Mouse (Mus musculus): ENCODE data around the gene Irgm1. TPM values are rescaled to one million over a fixed set of nuclear protein-coding genes. Genes with fewer than 3 reads are reported as not detected.
"Not testable (repeated sequence)": the region's sequence is repeated elsewhere in the genome, so short reads cannot be mapped to it uniquely, and the experiment has no call there.

Irgm1 gene
- polyA plus RNA-seq (2016; fragmentation: Nextera tagmentation; extraction: Ambion mirVana): 1.2 and 1.8 TPM in 2 replicates

- no peaks in the 10 kb centered on the region for H3K9me3 ChIP-seq
- peaks cover 15% of the 10 kb centered on the region for H3K4me1 ChIP-seq
- H3K27ac ChIP-seq: no peak within 1 kb of the TSS
- peak within 1 kb of the TSS; percentile 41 for H3K4me3 ChIP-seq (replicated peaks)
- peaks cover 25% of the 10 kb centered on the region; the same call in 1 of the 2 replicates for H3K27me3 ChIP-seq
- 2% methylated on average over 18 of the region's 19 CpGs for WGBS
- 0 out of 2 replicates have a peak, but pooled peaks have one; percentile 21 for ATAC-seq (ENCODE audit: low FRiP score)
- H3K9ac ChIP-seq: peak within 1 kb of the TSS; percentile 54
- no peaks in the 10 kb centered on the region for H3K36me3 ChIP-seq (replicated peaks)
- H3K4me2 ChIP-seq: peak within 1 kb of the TSS; percentile 63
These were observed at the start of gene Irgm1 for GRCm38 (mm10) chr11:48871201-48871772. Gene Irgm1 (minus strand): TSS chr11:48871683.

DNA sequence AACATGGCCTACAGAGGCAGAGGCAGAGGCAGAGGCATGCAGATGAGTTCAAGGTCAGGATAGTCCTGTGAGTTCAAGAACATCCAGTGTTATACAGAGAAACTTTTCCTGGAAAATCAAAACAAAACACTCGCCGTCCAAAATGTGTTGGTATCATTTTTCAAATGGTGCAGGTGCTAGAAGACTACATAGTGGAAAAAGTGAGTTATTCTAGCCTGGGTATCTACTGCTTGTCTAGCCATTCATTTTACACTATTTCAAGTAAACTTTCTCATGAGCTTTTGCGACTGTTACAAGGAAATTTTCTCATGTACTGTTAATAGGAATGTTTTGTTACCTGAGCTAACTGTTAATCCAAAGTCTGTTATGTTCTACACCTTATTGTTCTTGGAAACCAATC lies 46.9 kb upstream of the Irgm1 start:
- no peaks in the 10 kb centered on the region for H3K36me3 ChIP-seq (replicated peaks)
- ATAC-seq (ENCODE audit: low FRiP score): no peak
- 83% methylated on average over 3 of the region's 3 CpGs for WGBS

GRCm38 (mm10) chr11:48913611-48914010 lies 42.1 kb upstream of the Irgm1 start:
- Histone ChIP-seq H3K9ac (no peak overlapping the region), H3K27me3 (no peaks in the 10 kb centered on the region), H3K4me3 (replicated peaks) (no peak overlapping the region), H3K36me3 (replicated peaks) (no peaks in the 10 kb centered on the region), H3K4me2 (no peak overlapping the region), H3K27ac (no peak overlapping the region), H3K9me3 (no peaks in the 10 kb centered on the region), H3K4me1 (no peaks in the 10 kb centered on the region)
- no peak for ATAC-seq (ENCODE audit: low FRiP score)
- 93% methylated on average over 1 of the region's 1 CpGs for WGBS

More for the DNA sequence above, 46.9 kb upstream of the Irgm1 start:
- H3K9ac ChIP-seq: no peak overlapping the region
- no peak overlapping the region for H3K4me2 ChIP-seq
- H3K27me3 ChIP-seq: no peaks in the 10 kb centered on the region
- H3K4me1 ChIP-seq: no peaks in the 10 kb centered on the region
- no peaks in the 10 kb centered on the region for H3K9me3 ChIP-seq
- no peak overlapping the region for H3K27ac ChIP-seq
- H3K4me3 ChIP-seq (replicated peaks): no peak overlapping the region

- WGBS: 68% methylated on average over 1 of the region's 1 CpGs
- no peaks in the 10 kb centered on the region for H3K36me3 ChIP-seq (replicated peaks)
- no peak overlapping the region for H3K4me2 ChIP-seq
- no peaks in the 10 kb centered on the region for H3K27me3 ChIP-seq
- no peaks in the 10 kb centered on the region for H3K4me1 ChIP-seq
- H3K4me3 ChIP-seq (replicated peaks): no peak overlapping the region
- no peak overlapping the region for H3K27ac ChIP-seq
- no peak overlapping the region for H3K9ac ChIP-seq
- no peak for ATAC-seq (ENCODE audit: low FRiP score)
- no peaks in the 10 kb centered on the region for H3K9me3 ChIP-seq
These were observed 37.0 kb upstream of the Irgm1 start for GRCm38 (mm10) chr11:48908459-48908858.

GRCm38 (mm10) chr11:48902021-48902420 lies 30.5 kb upstream of the Irgm1 start, which contains the start of gene Gm5431:
Gene Gm5431 (minus strand): TSS chr11:48902214.
- H3K27me3 ChIP-seq: no peaks in the 10 kb centered on the region
- H3K27ac ChIP-seq: no peak within 1 kb of the TSS
- no peaks in the 10 kb centered on the region for H3K36me3 ChIP-seq (replicated peaks)
- no peak within 1 kb of the TSS for H3K9ac ChIP-seq
- ATAC-seq (ENCODE audit: low FRiP score): no peak
- no peak within 1 kb of the TSS for H3K4me3 ChIP-seq (replicated peaks)
- no peaks in the 10 kb centered on the region for H3K9me3 ChIP-seq
- 80% methylated on average over 2 of the region's 2 CpGs for WGBS
- no peak within 1 kb of the TSS for H3K4me2 ChIP-seq
- no peaks in the 10 kb centered on the region for H3K4me1 ChIP-seq

DNA sequence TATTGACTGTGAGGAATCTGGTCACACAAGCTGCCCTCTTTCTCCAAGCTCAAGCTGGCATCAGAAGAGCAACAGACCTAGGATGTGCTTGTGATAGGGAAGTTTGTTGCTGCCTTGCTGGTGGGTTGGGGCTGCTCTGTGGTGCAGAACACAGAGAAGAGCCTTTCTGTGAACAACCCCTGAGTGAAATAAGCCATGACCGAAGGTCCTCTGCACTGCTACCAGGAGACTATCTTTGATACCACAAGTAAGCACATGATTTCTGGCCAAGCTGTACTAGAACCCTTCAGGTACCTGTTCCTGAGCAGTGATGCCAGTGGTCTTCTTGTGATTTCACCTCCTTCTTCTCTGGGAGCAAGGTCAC lies 30.1 kb upstream of the Irgm1 start:
- not testable (repeated sequence) for H3K27me3 ChIP-seq; H3K9ac ChIP-seq; H3K4me3 ChIP-seq (replicated peaks); ATAC-seq (ENCODE audit: low FRiP score); H3K36me3 ChIP-seq (replicated peaks); H3K4me2 ChIP-seq; H3K4me1 ChIP-seq; H3K9me3 ChIP-seq; H3K27ac ChIP-seq
- 93% methylated on average over 1 of the region's 1 CpGs for WGBS

DNA sequence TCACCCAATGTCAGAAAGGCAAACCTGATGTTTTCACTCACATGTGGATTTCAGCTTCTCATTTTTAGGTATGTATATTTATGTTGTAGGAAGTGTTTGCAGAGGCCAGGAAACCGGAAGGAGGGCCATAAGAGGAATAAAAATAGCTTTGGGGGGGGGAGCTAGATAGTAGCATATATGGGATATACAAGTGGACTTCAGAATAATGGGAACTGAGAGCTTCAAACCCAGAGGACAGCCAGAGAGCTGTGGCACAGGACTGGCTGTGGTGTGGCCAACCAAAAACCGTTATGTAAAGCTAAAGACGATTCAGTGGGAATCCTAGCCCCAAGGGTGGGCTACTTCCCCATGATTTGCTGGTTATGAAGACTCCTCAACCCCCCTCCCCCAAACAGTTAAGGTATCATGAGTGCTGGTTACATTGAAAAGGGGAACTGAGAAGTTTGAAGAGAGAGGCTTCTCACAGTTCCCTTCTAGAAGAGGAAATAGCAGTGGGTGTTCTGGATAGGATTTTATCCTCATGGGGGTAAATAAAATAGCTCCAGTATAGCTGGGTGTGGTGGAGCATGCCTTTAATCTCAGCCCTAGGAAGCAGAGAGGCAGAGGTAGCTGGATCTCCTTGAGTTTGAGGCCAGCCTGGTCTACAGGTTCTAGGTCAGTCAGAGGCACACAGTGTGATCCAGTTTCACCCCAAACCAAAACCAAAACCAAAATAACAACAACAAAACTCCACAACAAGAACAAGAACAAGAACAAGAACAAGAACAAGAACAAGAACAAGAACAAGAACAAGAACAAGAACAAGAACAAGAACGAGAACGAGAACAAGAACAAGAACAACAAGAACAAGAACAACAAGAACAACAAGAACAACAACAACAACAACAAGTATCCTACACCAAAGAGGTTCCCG lies 29.4 kb upstream of the Irgm1 start:
- H3K27me3 ChIP-seq; H3K27ac ChIP-seq; H3K4me1 ChIP-seq; H3K36me3 ChIP-seq (replicated peaks); H3K9me3 ChIP-seq; ATAC-seq (ENCODE audit: low FRiP score); H3K9ac ChIP-seq; H3K4me3 ChIP-seq (replicated peaks); H3K4me2 ChIP-seq: not testable (repeated sequence)
- 84% methylated on average over 6 of the region's 6 CpGs for WGBS

DNA sequence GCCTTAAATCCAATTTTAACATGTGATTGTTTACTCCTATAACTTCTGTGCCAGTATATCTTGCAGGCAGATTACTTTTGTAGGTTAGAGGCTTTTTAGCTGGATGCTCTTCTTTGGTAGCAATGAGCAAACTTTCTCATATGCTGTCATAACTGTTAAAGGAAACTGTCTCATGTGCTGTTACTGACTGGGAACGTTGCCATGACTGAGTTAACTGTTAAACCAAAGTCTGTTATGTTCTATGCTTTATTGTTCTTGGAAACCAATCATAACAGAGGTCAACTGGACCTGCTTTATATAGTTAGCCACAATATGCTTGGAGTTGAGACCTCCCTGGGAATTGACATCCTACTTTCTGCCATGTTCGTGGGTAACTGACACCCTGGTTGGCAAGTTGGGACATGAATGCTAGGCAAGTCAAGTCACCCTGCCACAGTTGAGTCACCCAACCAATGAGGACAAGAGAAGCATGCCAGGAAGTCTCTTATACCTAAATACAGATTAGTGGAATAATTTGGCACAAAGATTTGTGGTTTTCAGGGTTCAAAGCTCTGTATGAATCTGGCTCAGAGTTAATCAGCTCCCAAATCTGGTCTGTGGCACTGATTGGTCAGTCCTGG lies 27.4 kb upstream of the Irgm1 start:
- WGBS: 74% methylated on average over 2 of the region's 2 CpGs
- Histone ChIP-seq H3K4me1 (no peaks in the 10 kb centered on the region), H3K4me2 (no peak overlapping the region), H3K4me3 (replicated peaks) (no peak overlapping the region), H3K27me3 (no peaks in the 10 kb centered on the region), H3K36me3 (replicated peaks) (no peaks in the 10 kb centered on the region), H3K27ac (no peak overlapping the region), H3K9ac (no peak overlapping the region), H3K9me3 (no peaks in the 10 kb centered on the region)
- no peak for ATAC-seq (ENCODE audit: low FRiP score)

- Histone ChIP-seq H3K36me3 (replicated peaks) (no peaks in the 10 kb centered on the region), H3K4me3 (replicated peaks) (no peak overlapping the region), H3K9me3 (no peaks in the 10 kb centered on the region), H3K4me1 (peaks cover 5% of the 10 kb centered on the region), H3K4me2 (no peak overlapping the region), H3K27me3 (peaks cover 17% of the 10 kb centered on the region; the same call in 1 of the 2 replicates), H3K9ac (no peak overlapping the region), H3K27ac (no peak overlapping the region)
- 88% methylated on average over 1 of the region's 1 CpGs for WGBS
- ATAC-seq (ENCODE audit: low FRiP score): no peak
These were observed 5.2 kb upstream of the Irgm1 start for GRCm38 (mm10) chr11:48876680-48877079.

DNA sequence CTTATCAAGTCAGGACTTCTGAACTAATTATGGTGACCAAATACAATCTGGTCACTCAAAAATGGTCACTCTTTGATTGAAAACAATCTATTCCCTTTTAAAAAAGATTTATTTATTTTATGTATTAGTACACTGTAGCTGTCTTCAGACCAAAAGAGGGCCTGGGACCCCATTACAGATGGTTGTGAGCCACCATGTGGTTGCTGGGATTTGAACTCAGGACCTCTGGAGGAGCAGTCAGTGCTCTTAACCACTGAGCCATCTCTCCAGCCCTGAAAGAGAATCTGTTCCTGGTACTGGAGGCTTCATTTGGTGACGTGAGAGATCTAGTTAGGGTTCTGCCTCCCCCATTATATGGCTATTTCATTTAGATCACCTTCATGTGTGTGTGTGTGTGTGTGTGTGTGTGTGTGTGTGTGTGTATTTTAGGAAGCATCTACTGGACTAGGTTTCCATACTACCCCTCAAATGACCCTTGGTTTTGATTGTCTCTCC lies 3.9 kb upstream of the Irgm1 start:
- H3K9ac ChIP-seq; ATAC-seq (ENCODE audit: low FRiP score); H3K9me3 ChIP-seq; H3K4me3 ChIP-seq (replicated peaks); H3K27ac ChIP-seq; H3K36me3 ChIP-seq (replicated peaks); H3K4me2 ChIP-seq: not testable (repeated sequence)
- Histone ChIP-seq H3K27me3 (peaks cover 23% of the 10 kb centered on the region; the same call in 1 of the 2 replicates), H3K4me1 (peaks cover 15% of the 10 kb centered on the region)
- 72% methylated on average over 1 of the region's 1 CpGs for WGBS

DNA sequence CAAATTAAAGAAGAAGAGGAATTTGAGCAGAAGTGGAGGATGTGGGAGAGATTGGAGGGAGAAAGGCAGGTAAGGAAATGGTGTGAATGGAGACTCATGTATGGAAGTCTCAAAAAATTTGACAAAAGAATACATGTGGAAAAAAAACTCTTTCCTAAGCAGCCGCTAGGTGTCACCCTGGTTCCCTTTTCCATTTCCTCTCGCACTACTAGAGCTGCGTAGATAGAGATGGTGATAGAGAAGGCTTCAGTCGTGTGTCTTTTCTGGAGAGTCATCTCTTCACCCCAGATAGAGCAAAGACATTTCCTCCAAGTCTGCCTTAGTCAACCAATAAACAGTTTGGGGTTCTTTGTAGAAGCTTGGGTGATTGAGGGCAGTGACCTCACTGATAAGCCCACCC lies 3.0 kb upstream of the Irgm1 start:
- Histone ChIP-seq H3K36me3 (replicated peaks) (no peaks in the 10 kb centered on the region), H3K27ac (no peak overlapping the region), H3K9me3 (no peaks in the 10 kb centered on the region), H3K4me1 (peaks cover 15% of the 10 kb centered on the region), H3K27me3 (peaks cover 23% of the 10 kb centered on the region; the same call in 1 of the 2 replicates), H3K4me3 (replicated peaks) (no peak overlapping the region), H3K4me2 (no peak overlapping the region), H3K9ac (no peak overlapping the region)
- WGBS: 5% methylated on average over 4 of the region's 4 CpGs
- peak; percentile 68; the same call in 1 of the 2 replicates for ATAC-seq (ENCODE audit: low FRiP score)

- Histone ChIP-seq H3K4me3 (replicated peaks) (no peak overlapping the region), H3K36me3 (replicated peaks) (no peaks in the 10 kb centered on the region), H3K27me3 (peaks cover 23% of the 10 kb centered on the region; the same call in 1 of the 2 replicates), H3K9me3 (no peaks in the 10 kb centered on the region), H3K4me1 (peaks cover 15% of the 10 kb centered on the region), H3K9ac (no peak overlapping the region), H3K27ac (no peak overlapping the region), H3K4me2 (no peak overlapping the region)
- ATAC-seq (ENCODE audit: low FRiP score): no peak
- 74% methylated on average over 10 of the region's 10 CpGs for WGBS
These were observed 2.3 kb upstream of the Irgm1 start for GRCm38 (mm10) chr11:48873591-48874290.

Data from forebrain, embryonic 12.5 days (tissue).